7 mouse cellular contexts compared by ENCODE assay signal in genomic region chr1:36145050-36145449, GRCm38 (mm10).
DNase-seq lines count a peak whose midpoint lies in the region; ATAC-seq and TF ChIP-seq lines count a peak whose summit lies in the region.

No protein-coding gene starts in this region.

- POLR2A ChIA-PET in Patski (lab: Charles Lee): no interaction called here

- CTCF ChIA-PET in Patski (lab: Charles Lee): interaction anchor here (0.6 to 1.5 kb wide), 3 partner anchors 16 to 108 kb away, joined by 3 read pairs; no protein-coding TSS in a partner anchor

- peak; percentile 40 for DNase-seq in kidney, adult 18-20 months
- no peak for DNase-seq in kidney, adult 11 months
- DNase-seq in CD4-positive, CD25-positive, alpha-beta regulatory T cell, adult 2 months (ENCODE audit: low read depth, low spot score): peak; percentile 64
- DNase-seq in Patski (ENCODE audit: low read depth, low spot score): no peak
- peak; percentile 65 for DNase-seq in kidney, postnatal 14 days
- DNase-seq in naive thymus-derived CD4-positive, alpha-beta T cell, adult 2 months (ENCODE audit: low read depth): peak; percentile 61
- DNase-seq in urinary bladder, postnatal 4 days (ENCODE audit: low spot score in 2 of 2): no peak

- no peak for ATAC-seq in Patski

- TF ChIP-seq CTCF in Patski (IDR thresholded peaks at IDR 0.05): peak; percentile 3

- in situ Hi-C loops in Patski (cut with MboI; ENCODE audit: low pct_unique_long_range_greater_than_20kb): loop anchor here (5.0 to 25.0 kb wide), 3 partner anchors 107 to 1258 kb away; no protein-coding TSS in a partner anchor

- H3K27me3 ChIP-seq in Patski: no peaks in the 10 kb centered on the region

Comparison
In these comparisons a context has a peak if more than half of its experiments do, and no peak if none do; other contexts are left out.
1. DNase-seq: peak in kidney, adult 18-20 months (single experiment), CD4-positive, CD25-positive, alpha-beta regulatory T cell, adult 2 months (single experiment), kidney, postnatal 14 days (single experiment) and naive thymus-derived CD4-positive, alpha-beta T cell, adult 2 months (single experiment); none in kidney, adult 11 months (single experiment), Patski (single experiment) and urinary bladder, postnatal 4 days (0 of 2).